21 mouse cellular contexts compared by ENCODE assay signal in genomic region chr9:113479897-113480296, GRCm38 (mm10).
A peak's percentile ranks its signal among the peaks of the same experiment; 100 is the strongest.
DNase-seq lines count a peak whose midpoint lies in the region; ATAC-seq and TF ChIP-seq lines count a peak whose summit lies in the region.
"Had no signal": no experiment of that assay in that cellular context is flagged by ENCODE, and none has a peak within 500 bp of the region (broad histone marks: within the 10 kb centered on the region; RNA-seq: fewer than 3 reads in every experiment).

No protein-coding gene starts in this region.

- H3K4me2 ChIP-seq in kidney, embryonic 14.5 days (replicated peaks; ENCODE audit: low read depth, low read length) = no peak overlapping the region
- H3K4me2 ChIP-seq in kidney, postnatal 0 days (ENCODE audit: low read length) = no peak overlapping the region
- no peak overlapping the region for H3K4me2 ChIP-seq in midbrain, postnatal 0 days (ENCODE audit: low read depth, low read length, poor library complexity, severe bottlenecking)
- H3K4me2 ChIP-seq: embryonic facial prominence, embryonic 13.5 days; forebrain, embryonic 12.5 days; heart, embryonic 11.5 days; heart, embryonic 15.5 days had no signal

- H3K9ac ChIP-seq in kidney, embryonic 14.5 days (ENCODE audit: low read depth, low read length) = no peak overlapping the region
- no peak overlapping the region for H3K9ac ChIP-seq in kidney, postnatal 0 days (ENCODE audit: low read depth, low read length)
- no peak overlapping the region for H3K9ac ChIP-seq in midbrain, postnatal 0 days (replicated peaks; ENCODE audit: low read length, poor library complexity, severe bottlenecking)
- H3K9ac ChIP-seq: embryonic facial prominence, embryonic 13.5 days; forebrain, embryonic 12.5 days; heart, embryonic 15.5 days had no signal

- no peak for TF ChIP-seq POLR2A in kidney, adult 2 months (IDR thresholded peaks at IDR 0.05; ENCODE audit: low read depth, low read length)

- no peak overlapping the region for H3K4me3 ChIP-seq in kidney, embryonic 14.5 days (ENCODE audit: low read length)
- no peak overlapping the region for H3K4me3 ChIP-seq in kidney, adult 2 months (ENCODE audit: insufficient read depth, low read depth, low read length)
- no peak overlapping the region for H3K4me3 ChIP-seq in kidney, postnatal 0 days (replicated peaks; ENCODE audit: low read depth, low read length)
- H3K4me3 ChIP-seq in midbrain, postnatal 0 days (ENCODE audit: low read depth, low read length) = no peak overlapping the region
- H3K4me3 ChIP-seq: embryonic facial prominence, embryonic 13.5 days; forebrain, embryonic 12.5 days; heart, adult 2 months; heart, embryonic 15.5 days; hindbrain, embryonic 10.5 days had no signal

- no peaks in the 10 kb centered on the region for H3K36me3 ChIP-seq in kidney, embryonic 14.5 days (ENCODE audit: control insufficient read depth, insufficient read depth, low read length)
- no peaks in the 10 kb centered on the region for H3K36me3 ChIP-seq in kidney, adult 2 months (ENCODE audit: control insufficient read depth, insufficient read depth, low read length)
- no peaks in the 10 kb centered on the region for H3K36me3 ChIP-seq in kidney, postnatal 0 days (ENCODE audit: insufficient read depth, low read length)
- no peaks in the 10 kb centered on the region for H3K36me3 ChIP-seq in midbrain, postnatal 0 days (ENCODE audit: insufficient read depth, low read length)
- H3K36me3 ChIP-seq: embryonic facial prominence, embryonic 13.5 days; forebrain, embryonic 12.5 days; heart, embryonic 15.5 days; hindbrain, embryonic 10.5 days had no signal

- no peaks in the 10 kb centered on the region for H3K9me3 ChIP-seq in kidney, embryonic 14.5 days (ENCODE audit: control insufficient read depth, low read length)
- H3K9me3 ChIP-seq in kidney, postnatal 0 days (replicated peaks; ENCODE audit: low read length) = no peaks in the 10 kb centered on the region
- no peaks in the 10 kb centered on the region for H3K9me3 ChIP-seq in midbrain, postnatal 0 days (ENCODE audit: low read length)
- H3K9me3 ChIP-seq: embryonic facial prominence, embryonic 13.5 days; forebrain, embryonic 12.5 days; heart, embryonic 15.5 days had no signal

- WGBS in kidney, embryonic 14.5 days = 85% methylated on average over 3 of the region's 3 CpGs
- 61% methylated on average over 3 of the region's 3 CpGs for WGBS in kidney, adult 2 months
- WGBS in kidney, postnatal 0 days = 82% methylated on average over 3 of the region's 3 CpGs
- 81% methylated on average over 3 of the region's 3 CpGs for WGBS in midbrain, postnatal 0 days

- ATAC-seq in kidney, embryonic 14.5 days (ENCODE audit: low FRiP score, low TSS enrichment) = no peak
- ATAC-seq in kidney, postnatal 0 days (replicated peaks; ENCODE audit: low FRiP score, low read depth) = peak; percentile 78
- no peak for ATAC-seq in midbrain, postnatal 0 days (ENCODE audit: low FRiP score)
- ATAC-seq: forebrain, embryonic 16.5 days had no signal

- DNase-seq in kidney, adult 18-20 months = peak; percentile 43
- peak; percentile 92 for DNase-seq in kidney, adult 2 months
- peak; percentile 10 for DNase-seq in kidney, postnatal 0 days (ENCODE audit: low spot score)
- DNase-seq in kidney, postnatal 36 days = peak; percentile 65 to 84
- DNase-seq in cerebellum, postnatal 4 days (ENCODE audit: low spot score in 2 of 2) = no peak
- no peak for DNase-seq in right cerebral cortex, postnatal 36 days (ENCODE audit: low spot score in 2 of 2)
- no peak for DNase-seq in midbrain, postnatal 0 days (ENCODE audit: low spot score)
- DNase-seq: adrenal gland, postnatal 10 days; cerebellum, adult 11 months; cerebellum, adult 9-10 months; cerebellum, postnatal 25 days; gastrocnemius, postnatal 10 days; heart, adult 2 months; heart, postnatal 14 days had no signal

- TF ChIP-seq CTCF in kidney, adult 2 months (conservative IDR thresholded peaks at IDR 0.05; ENCODE audit: insufficient read depth, insufficient read length, low read depth, low read length) = no peak
- no peak for TF ChIP-seq CTCF in kidney, postnatal 0 days (IDR thresholded peaks at IDR 0.05; ENCODE audit: low read depth)
- TF ChIP-seq CTCF in midbrain, postnatal 0 days (IDR thresholded peaks at IDR 0.05) = no peak

- no peaks in the 10 kb centered on the region for H3K27me3 ChIP-seq in kidney, embryonic 14.5 days (ENCODE audit: control insufficient read depth, insufficient read depth, low read length)
- H3K27me3 ChIP-seq in kidney, adult 2 months (replicated peaks; ENCODE audit: control insufficient read depth, insufficient read depth, low read length) = no peaks in the 10 kb centered on the region
- no peaks in the 10 kb centered on the region for H3K27me3 ChIP-seq in kidney, postnatal 0 days (ENCODE audit: insufficient read depth, low read length)
- no peaks in the 10 kb centered on the region for H3K27me3 ChIP-seq in midbrain, postnatal 0 days (ENCODE audit: insufficient read depth, low read length)
- H3K27me3 ChIP-seq: embryonic facial prominence, embryonic 13.5 days; forebrain, embryonic 12.5 days; heart, embryonic 15.5 days had no signal

- H3K27ac ChIP-seq in kidney, embryonic 14.5 days (ENCODE audit: low read depth, low read length) = no peak overlapping the region
- peak overlapping the region; percentile 78 for H3K27ac ChIP-seq in kidney, adult 2 months (ENCODE audit: insufficient read depth, low read depth, low read length)
- no peak overlapping the region for H3K27ac ChIP-seq in kidney, postnatal 0 days
- H3K27ac ChIP-seq in midbrain, postnatal 0 days (ENCODE audit: low read depth, low read length) = no peak overlapping the region
- H3K27ac ChIP-seq: embryonic facial prominence, embryonic 13.5 days; forebrain, embryonic 12.5 days; heart, adult 2 months; heart, embryonic 15.5 days; hindbrain, embryonic 10.5 days had no signal

- no peaks in the 10 kb centered on the region for H3K4me1 ChIP-seq in kidney, embryonic 14.5 days (ENCODE audit: control insufficient read depth, insufficient read depth, low read length)
- peaks cover 7% of the 10 kb centered on the region; the same call in 1 of the 2 replicates for H3K4me1 ChIP-seq in kidney, adult 2 months (ENCODE audit: control insufficient read depth, insufficient read depth, low read length)
- H3K4me1 ChIP-seq in kidney, postnatal 0 days (replicated peaks; ENCODE audit: insufficient read depth, low read length) = no peaks in the 10 kb centered on the region
- H3K4me1 ChIP-seq in midbrain, postnatal 0 days (ENCODE audit: insufficient read depth, low read length) = no peaks in the 10 kb centered on the region
- H3K4me1 ChIP-seq: embryonic facial prominence, embryonic 13.5 days; forebrain, embryonic 12.5 days; heart, embryonic 15.5 days; hindbrain, embryonic 10.5 days had no signal

Comparison
In these comparisons a context has a peak if more than half of its experiments do, and no peak if none do; other contexts are left out.
1. DNase-seq: peak in kidney, adult 18-20 months (single experiment), kidney, adult 2 months (single experiment), kidney, postnatal 0 days (single experiment) and kidney, postnatal 36 days (2 of 2); none in cerebellum, postnatal 4 days (0 of 2), right cerebral cortex, postnatal 36 days (0 of 2) and midbrain, postnatal 0 days (single experiment).